ENCODE assay signal across 14 mouse cellular contexts in the genomic region with DNA sequence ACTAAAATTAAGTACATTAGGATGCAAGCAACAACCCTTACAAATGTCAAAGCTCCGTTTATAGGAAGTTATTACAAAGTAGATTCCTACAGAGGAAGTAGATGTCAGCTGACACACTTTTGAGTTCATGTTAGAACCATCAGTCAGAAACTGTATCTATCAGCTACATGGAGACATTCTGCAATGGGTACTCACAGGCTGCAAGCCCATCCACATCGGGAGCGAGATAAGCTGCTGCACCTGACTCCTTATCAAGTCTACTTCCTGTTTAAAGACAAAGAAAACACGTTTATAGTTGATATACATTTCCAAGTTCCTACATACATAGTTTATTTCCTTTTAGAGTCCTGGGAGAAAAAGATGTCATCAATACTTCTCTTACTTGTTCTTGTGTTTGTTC.
"Had no signal": no experiment of that assay in that cellular context is flagged by ENCODE, and none has a peak within 500 bp of the region (broad histone marks: within the 10 kb centered on the region; RNA-seq: fewer than 3 reads in every experiment).

No protein-coding gene starts in this region.

- H3K27ac ChIP-seq: intestine, embryonic 15.5 days; layer of hippocampus, adult 2 months; limb, embryonic 12.5 days; lung, embryonic 15.5 days; macrophage; midbrain, embryonic 13.5 days had no signal

- H3K4me2 ChIP-seq: intestine, embryonic 15.5 days; limb, embryonic 12.5 days; lung, embryonic 15.5 days; midbrain, embryonic 13.5 days had no signal

- H3K27me3 ChIP-seq: intestine, embryonic 15.5 days; limb, embryonic 12.5 days; lung, embryonic 15.5 days; midbrain, embryonic 13.5 days had no signal

- DNase-seq: kidney, adult 18-20 months; kidney, postnatal 10 days; kidney, postnatal 4 days; lung, postnatal 14 days; right cerebral cortex, adult 18-20 months; right cerebral cortex, postnatal 25 days; thymus, adult 18-20 months; thymus, postnatal 14 days had no signal

- H3K4me1 ChIP-seq: intestine, embryonic 15.5 days; limb, embryonic 12.5 days; lung, embryonic 15.5 days; midbrain, embryonic 13.5 days had no signal

- H3K9ac ChIP-seq: intestine, embryonic 15.5 days; limb, embryonic 12.5 days; lung, embryonic 15.5 days; midbrain, embryonic 13.5 days had no signal

- H3K4me3 ChIP-seq: intestine, embryonic 15.5 days; layer of hippocampus, adult 2 months; limb, embryonic 12.5 days; lung, embryonic 15.5 days; midbrain, embryonic 13.5 days had no signal

- ATAC-seq: intestine, embryonic 15.5 days; midbrain, embryonic 13.5 days had no signal

- H3K9me3 ChIP-seq: intestine, embryonic 15.5 days; limb, embryonic 12.5 days; lung, embryonic 15.5 days; midbrain, embryonic 13.5 days had no signal
